Mouse (Mus musculus) layer of hippocampus, adult 9-11 months (tissue): ENCODE data around the gene Gm20388.
"Not testable (repeated sequence)": the region's sequence is repeated elsewhere in the genome, so short reads cannot be mapped to it uniquely, and the experiment has no call there.

ENCODE experiments used
- DNase-seq: peaks from one replicate; pipeline ENCODE4 v3.0.0; 2022

Gm20388 gene

DNA sequence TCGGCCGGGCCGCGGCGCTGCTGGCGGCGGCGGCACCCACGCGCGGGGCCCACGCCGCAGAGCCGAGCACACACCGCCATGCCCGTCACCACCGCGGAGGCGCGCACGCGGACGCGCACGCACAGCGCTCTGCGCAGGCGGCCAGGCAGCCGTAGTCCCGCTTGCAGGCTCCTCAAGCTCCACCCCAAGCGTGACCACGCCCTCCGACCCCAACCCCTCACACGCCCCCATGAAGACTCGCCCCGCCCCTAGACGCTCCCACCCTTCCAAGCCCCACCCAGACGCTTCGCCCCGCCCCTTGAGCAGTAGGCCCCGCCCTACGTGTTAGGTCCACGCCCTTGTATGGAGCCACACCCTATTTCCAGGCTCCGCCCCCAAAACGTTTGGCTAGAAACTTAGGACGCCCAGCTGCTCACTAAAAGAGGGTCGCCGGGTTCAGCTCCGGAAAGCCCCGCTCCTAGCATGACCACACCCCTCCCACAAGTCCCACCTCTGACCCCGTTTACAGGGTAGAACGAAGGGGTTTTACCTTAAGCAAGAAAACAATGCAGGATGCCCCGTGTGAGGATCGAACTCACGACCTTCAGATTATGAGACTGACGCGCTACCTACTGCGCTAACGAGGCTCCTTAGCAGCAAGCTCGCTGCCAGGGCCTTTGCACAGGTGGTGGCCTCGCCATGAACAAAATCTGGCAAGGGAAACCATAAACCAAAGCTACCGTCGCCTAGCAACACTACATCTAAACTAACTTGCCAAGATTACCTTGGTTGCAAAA, 1668.2 kb downstream of the Gm20388 start, which contains the start of gene Fbxo31:
Fbxo31 (minus strand) TSS at position 131 of the 776 bp plus-strand sequence.
- peak; percentile 94 for DNase-seq

DNA sequence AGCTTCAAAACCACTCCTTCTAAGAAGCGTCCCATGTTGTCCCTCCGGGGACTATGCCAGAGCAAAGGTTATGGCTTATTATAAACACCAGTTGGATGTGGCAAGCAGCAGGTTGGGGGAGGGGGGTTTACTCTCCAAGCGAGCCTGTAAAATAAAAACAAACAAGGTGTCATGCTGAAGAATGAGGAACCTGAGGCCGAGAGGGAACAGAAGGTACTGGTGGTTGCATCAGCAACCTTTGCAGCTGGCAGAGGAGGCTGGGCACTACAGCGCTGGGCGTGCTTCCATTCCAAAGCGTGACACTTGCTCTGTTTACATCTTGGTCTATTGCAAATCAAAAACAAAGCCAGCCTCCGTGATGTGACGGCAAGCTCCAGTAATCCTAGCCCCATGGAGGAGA, 1669.8 kb downstream of the Gm20388 start:
- no peak for DNase-seq

DNA sequence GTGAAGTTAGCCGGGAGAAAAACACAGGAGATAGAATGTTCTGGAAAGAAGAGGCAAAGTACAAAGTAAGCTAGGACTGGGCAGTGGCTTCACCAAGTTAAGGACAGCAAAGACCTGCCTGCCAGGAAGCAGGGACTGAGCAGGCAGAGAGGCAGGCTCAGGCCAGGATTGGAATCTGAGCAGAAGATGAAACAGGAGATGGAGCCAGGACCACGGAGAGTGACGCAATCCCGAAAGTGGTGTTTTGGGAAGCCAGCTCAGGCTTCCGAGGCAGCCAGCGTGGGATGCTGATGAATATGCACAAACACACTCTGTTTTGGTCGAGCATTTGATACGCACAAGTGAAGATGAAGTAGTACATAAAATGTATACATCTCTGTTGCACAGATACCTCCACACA, 1673.0 kb downstream of the Gm20388 start:
- DNase-seq = peak; percentile 58

DNA sequence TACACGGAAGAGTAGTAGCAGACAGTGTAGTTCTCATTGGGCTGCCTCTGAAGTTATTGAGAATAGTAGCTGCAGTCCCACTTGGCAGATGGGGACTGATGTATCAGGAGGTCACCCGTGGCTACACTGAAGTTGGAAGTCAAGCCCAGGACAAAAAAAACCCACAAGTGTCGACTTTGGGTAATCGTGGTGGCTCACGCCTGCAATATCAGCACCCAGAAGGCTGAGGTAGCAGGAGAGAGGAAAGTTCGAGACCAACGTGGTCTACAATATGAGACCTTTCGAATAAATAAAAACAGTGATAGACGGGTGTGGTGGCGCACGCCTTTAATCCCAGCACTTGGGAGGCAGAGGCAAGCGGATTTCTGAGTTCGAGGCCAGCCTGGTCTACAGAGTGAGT, 1674.1 kb downstream of the Gm20388 start:
- no peak for DNase-seq

DNA sequence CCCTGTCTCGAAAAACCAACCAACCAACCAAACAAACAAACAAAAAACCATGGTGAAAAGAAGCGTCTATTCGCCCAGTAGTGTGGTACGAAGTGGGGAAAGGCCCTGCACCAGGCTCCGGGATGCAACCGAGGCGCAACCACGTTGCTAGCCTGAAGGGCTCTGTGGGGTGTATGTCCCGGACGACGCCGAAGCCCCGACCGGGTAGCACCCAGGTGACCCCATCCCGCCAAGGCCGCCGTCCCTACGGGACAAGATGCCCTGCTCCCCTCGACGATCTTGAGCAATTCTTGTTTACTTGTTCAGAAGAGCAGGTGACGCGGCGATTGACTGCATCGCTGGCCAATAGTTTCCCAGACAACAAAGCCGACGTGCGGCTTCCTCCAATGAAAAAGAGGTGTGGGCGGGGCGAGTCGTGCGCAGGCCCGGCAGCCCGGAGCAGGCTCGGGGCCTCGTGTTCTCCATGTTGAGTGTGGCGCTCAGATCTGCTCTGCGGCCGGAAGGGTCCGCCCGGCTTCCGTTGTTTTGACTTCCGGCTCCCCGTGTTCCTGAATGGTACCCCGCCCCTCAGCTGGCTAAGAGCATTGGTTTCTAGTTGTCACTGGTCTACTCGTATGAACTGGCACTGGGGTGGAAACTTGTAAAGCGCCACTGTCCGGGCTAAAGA, 1674.7 kb downstream of the Gm20388 start:
- peak; percentile 100 for DNase-seq

DNA sequence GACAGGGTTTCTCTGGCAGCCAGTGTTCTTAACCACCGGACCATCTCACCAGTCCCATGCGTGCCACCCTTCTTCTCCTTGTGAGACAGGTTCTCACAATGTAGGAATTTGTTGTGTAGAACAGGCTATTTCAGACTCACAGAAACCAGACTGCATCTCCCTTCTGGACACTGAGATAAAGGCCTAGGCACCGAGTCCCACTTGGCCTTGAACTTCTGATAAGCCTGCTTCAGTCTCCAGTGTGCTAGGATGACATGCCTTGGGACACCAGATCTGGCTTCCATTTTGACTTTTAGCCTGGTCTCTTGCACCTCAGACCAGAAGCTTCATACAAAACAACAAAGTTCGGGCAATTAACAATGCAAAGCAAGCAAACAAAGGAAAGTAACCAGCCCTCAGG, 1678.1 kb downstream of the Gm20388 start:
- DNase-seq = no peak

DNA sequence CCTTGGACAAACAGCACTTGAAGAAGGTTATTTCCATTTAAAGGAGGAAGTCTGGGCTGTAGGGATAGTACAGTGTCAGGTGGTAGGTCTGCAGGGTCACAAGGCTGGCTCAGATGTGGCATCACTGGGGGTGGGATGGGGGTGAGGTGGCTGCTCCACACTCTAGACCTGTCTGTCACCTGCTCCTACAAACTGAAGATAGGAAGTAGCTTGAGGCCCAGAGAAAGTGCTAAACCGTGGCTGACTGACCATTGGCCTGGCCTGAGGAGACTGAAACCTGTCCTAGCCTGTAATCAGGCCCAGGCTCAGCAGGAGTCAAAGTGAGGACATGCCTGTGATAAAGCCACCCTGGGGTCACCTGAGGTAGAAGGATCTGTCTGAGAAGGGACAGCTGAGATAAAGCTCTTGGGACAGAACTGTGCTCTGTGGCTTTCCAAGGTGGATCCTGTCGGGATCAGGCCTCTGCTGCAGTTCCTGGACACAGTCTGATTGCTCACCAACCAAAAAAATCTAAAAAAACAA, 1678.6 kb downstream of the Gm20388 start:
- DNase-seq = no peak

DNA sequence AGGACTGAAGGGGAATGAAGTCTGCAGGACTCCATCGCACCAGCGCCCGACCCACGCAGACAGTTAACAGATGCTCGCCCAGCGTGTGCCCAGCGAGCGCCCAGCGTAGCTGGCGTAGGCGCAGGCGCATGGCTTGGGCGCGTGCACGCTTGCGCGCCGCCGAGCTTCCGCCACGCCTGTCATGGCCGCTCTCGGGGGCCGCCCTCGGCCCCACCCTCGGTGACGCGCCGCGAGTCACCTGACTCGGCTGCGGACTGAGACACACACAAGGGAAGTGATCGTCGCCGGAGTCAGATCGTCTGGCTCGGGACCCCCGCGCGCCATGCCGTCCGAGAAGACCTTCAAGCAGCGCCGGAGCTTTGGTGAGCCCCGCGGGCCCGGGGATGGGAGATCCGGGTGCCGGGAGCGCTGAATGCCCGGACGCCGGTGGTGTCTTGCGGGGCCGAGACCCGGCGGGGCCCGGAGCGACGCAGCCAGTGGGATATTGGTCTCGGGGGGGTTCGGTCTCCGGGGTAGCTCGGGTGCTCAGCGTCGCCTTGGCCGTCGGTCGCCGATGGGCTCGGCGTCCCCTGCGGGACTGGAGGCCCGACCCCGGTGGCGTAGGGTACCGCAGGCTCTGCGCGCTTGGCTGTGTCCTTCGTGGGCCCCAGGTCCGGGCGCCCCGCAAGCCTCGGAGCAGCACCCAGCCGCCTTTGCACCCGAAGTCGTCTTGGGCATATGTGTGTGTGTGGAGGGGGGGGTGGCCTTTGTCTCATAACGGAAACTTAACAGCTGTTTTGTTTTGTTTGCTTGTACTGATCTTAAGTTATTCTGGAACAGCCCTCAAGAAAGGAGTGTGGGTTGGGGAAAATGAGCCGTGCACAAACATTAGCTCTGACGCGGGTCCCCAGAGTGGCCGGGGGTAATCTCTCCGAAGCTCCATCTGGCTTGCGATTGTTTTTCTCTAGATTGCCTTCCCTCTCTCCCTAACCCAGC, 1679.8 kb downstream of the Gm20388 start, which contains the start of gene Map1lc3b:
Map1lc3b (plus strand) TSS at position 159 of the 975 bp plus-strand sequence.
- DNase-seq = peak; percentile 96

DNA sequence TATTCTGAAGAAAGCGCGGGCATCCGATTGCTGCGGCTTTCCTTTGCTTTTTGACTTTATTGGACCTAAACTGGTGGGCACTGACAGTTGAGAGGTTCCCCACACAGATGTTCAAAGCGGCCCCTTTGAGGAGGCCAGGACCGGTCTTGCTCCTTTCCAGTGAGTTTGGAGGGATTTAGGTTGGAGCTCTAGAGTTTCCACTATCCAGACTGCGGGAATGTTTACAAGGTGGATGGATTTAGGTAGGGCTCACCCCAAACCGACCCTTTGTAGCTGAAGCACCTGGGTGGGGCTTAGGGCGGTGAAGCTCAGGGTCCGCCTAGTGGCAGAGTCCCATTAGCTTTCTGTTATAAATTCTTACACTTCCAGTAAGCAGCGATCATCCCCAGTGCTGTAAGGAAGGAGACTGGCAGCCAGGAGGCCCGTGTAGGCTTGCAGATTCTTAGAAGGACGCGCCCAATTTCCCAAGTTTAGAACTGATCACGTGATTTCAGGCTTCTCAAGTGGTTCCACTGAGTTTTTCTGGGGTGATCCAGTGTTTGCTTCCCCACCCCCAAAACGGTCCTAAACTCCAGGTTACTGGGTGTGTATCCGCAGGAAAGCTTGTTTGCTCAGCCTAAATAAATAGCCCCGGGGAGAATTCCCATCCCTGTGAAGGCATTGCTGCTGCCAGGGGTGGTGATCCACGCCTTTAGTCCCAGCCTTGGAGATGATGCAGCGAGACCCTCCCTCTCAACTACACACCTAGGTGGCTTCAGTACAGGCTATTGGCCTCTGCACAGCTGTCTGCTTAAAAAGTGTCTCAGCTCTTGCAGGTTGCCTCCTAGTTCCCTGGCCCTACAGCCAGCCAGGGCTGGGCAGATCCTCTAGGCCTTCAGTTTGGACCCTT, 1680.8 kb downstream of the Gm20388 start:
- DNase-seq = no peak

DNA sequence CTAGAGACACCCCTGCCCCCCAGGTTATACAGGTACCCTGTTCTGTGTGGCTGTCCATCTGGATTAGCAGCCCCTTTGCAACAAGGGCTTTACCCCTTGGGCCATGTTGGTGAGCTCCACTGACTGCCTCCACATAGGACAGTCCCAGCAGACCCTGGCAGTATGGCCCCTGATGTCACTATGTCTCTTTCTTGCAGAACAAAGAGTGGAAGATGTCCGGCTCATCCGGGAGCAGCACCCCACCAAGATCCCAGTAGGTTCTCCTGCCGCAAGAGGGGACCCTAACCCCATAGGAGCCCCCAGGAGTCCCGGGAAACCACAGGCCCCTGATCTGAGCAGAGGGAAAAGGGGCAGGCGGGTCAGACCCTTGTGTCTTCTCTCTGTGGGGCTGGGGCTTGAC, 1682.7 kb downstream of the Gm20388 start:
- DNase-seq = no peak

DNA sequence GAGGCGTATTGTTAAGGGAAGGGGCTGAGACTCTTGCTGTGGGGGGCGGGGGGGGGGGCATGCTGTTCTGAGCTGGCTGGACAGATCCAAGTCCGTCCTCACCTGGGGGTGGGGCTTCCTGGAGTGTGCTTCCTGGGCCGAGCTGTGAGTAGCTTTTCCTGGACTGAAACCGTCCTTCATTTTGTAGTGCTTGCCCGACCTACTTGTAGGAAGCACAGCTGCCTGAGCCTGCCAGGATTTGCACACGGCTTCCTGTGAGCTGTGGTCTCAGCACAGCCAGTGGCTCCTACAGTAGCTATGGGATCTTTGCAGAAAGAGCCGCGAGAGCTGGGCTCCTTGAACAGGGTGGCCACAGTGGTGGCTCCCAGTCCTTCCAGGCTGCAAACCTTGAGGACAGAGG, 1683.3 kb downstream of the Gm20388 start:
- no peak for DNase-seq

DNA sequence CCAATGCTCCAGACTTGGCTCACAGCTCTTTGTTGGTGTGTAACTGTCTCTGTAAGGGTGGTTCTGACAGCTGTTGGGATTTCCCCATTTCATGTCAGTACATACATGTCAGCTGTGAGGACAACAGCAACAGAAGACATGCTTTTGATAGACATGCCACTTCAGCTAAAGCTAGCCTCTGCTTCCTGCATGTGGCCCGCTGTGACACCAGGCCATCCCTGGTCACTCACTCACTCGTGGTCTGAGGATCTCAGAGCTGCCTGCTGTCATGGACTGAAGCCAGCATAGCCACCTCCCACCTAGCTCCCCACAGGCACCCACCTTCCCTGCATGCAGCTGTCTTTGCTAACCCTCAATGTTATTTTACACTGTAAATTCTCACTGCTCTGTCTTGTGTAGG, 1686.9 kb downstream of the Gm20388 start:
- DNase-seq = not testable (repeated sequence)

DNA sequence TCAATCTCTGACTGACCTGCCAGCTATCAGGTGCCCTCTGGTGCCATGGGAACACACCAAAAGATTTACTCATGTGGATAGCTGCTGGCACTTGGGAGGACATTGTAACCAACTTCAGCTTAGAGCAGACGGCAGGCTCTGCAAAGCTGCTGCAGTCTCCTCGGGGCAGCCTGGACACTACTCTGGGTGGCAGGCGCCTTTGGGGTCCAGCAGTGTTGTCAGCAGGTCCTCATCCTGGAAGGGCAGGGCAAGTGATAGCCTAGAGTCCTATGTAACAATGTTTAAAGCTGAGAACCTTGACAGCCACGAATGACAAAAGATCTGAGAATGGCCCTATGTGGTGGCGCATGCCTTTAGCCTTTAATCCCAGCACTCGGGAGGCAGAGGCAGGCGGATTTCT, 1687.5 kb downstream of the Gm20388 start:
- DNase-seq = no peak

DNA sequence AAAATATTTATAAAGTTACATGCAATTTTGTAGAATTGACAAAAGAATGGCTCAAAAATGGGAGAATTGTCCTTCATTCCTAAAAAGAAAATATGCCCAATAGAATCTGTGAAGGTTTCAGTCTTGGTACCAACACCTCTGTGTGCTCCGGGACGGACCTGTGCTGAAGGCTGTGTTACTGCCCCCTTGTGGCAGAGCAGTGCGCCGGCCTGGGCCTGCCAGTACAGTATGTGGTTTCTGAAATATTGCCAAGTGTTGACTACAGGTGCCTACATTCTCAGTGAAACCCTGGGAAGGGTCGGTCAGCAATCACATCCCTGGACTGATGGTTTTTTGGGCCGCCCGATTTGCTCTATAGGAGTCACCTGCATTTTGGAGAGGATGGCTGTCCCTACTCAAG, 1688.3 kb downstream of the Gm20388 start:
- peak; percentile 69 for DNase-seq

DNA sequence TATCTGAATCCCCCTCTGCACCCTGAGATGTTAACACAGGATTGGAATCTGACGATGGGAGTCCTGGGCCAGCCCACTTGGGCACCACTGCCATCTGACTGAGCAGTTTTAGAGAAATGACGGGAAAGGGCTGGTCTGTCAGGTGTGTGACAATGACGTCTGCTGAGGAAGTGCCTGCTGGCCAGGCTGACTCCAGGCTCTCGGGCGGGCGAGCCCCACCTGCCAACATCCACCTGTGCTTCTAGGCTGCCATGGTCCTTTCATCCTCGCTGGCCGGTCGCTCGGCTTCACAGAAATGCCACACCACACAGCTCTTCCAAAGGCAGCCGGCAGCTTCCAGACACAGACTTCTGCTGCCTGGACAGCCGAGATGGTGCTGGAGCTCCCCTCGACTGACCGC, 1689.2 kb downstream of the Gm20388 start:
- no peak for DNase-seq

DNA sequence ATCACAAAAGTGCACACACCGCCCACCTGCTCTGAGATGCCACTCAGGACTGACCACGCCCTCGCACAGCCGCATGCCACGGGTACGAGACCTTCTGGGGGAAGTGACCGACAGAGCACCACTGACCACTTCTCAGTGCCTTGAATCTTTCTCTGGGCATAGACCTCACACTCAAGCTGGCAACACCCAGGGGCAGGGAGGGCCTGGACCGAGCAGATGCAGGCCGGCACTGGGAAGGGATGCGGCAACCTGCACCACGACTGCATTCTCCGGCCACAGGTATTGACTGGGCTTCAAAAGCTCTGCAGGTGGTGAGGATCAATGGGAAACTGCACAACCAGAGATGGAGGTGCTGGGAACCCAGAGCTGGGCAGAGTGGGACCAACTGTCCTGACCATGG, 1691.8 kb downstream of the Gm20388 start:
- no peak for DNase-seq

DNA sequence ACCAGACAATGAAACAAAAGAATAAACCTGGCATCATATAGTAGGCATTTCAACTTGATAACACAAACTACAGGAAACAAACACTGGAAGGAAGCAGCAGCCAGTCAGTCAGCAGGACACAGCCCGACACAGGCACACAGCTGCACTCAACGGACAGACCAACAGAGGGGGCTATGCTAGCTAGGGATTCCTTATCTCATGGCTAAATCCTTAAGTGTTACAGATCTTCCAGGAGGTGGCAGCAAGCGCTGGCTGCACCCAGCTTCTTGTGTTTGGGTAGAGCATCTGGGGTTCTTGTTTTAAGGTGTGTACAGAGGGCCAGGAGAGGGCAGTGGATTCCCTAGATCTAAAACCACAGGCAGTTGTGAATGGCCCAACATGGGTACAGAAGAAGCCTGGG, 1692.2 kb downstream of the Gm20388 start:
- peak; percentile 84 for DNase-seq

DNA sequence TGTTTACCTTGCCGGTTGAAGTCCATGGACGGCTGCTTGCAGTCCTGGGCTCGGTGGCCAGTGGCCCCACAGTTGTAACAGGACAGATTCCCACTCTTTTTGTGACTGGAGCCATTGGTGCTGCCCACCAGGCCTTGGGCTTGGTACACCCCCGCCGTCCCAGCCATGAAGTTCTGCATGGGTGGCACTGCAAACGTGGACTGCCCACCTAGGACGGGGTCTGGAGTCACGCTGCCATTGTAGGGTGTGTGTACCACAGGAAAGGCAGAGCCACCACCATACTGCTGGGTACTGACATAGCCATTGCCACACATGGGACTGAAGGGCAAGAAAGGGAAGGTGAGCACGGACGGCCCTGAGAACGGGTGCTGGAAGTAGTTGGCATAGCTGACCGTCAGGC, 1693.2 kb downstream of the Gm20388 start:
- DNase-seq = no peak

DNA sequence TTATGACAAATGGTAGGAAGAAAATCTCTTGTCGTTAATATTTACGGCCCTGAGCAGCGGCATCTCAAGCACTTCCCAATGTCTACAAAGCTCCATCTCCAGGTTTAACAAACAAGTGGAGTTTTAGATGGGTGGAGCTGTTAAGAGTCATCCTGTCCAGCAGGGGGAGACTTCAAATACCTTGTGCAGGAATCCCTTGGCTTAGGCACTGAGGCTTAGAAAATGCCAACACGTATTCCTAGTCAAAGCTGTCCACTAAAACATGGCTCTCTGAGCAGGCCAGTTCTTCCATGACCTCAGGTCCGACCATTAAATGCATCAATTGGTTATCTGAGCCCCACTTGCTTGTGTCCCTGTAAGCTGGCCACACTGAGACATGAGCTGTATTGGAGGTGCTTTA, 1697.0 kb downstream of the Gm20388 start:
- no peak for DNase-seq

DNA sequence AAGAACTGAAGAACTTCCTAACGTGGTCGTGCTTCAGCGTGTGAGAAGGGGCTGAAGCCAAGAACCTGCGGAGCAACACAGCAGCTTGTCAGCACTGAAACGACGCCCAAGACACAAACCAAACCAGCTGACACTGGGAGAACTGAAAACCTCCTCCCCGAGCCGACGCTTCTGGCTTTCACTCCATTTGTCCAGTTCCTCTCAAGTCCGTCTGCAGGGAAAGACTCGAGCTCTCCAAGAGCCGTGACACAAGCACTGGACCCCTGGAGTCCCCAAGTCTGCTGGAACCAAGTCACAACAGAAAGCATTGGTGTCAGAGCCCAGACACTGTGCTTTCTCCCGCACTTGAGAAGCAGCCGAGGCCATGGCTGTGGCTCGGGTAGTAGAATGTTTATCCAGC, 1698.6 kb downstream of the Gm20388 start:
- DNase-seq = no peak

DNA sequence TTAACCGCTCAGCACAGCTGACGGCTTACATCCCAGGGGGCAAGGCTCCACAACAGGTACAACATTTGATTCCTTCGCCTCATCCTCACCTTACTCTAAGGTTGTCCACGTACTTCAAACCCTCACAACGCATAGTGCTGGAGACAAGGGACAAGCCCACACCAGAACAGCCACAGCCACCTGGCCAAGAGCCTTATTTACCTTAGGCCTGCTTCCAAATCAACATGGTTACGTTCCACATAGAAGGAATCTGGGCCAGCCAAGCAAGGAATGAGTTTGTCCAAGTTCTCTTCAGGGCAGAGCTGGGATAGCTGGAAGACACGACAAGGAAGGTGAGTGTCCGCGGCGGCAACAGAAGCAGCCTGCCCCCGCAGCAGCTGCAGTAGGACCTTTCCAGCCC, 1699.3 kb downstream of the Gm20388 start:
- no peak for DNase-seq

DNA sequence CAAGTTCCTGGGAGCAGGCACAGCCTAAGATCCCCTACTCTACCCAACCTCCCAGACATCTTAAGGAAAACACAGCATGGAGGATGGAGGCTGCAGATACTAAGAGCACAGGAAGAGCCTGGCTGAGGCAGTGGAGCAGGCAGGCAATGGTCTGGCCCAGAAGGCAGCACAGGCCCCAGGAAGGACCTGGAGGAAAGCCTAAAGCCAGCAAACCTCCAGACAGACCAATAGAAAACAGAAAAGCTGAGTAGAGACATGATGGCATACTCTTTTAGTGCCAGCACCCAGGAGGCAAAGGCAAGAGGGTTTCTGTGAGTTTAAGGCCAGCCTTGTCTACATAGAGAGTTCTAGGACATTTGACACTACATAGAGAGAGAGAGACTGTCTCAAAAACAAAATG, 1702.8 kb downstream of the Gm20388 start:
- no peak for DNase-seq
